Mouse (Mus musculus) liver, embryonic 15.5 days (tissue): Measurements from ENCODE around the gene Pla2g2d. TPM values are rescaled to one million over a fixed set of nuclear protein-coding genes. Genes with fewer than 3 reads are reported as not detected.

Experiments used
- ATAC-seq: fragments of 200-750 bp; cut with Nextera tagmentation; 2 replicates; pipeline ENCODE4 v1.8.0; 2017; ENCODE audit warnings: moderate number of reproducible peaks, mild to moderate bottlenecking, moderate library complexity; ENCODE audit not compliant: insufficient read depth
- H3K27ac ChIP-seq: fragments of 300-500 bp; sonication (generic); replicated peaks from 2 replicates; pipeline ENCODE4 v1.5.1; 2015; ENCODE audit warnings: mild to moderate bottlenecking, inconsistent platforms
- H3K27me3 ChIP-seq: fragments of 300-500 bp; sonication (generic); 2 replicates; pipeline ENCODE4 v1.6.1; 2015; ENCODE audit warnings: mild to moderate bottlenecking, inconsistent platforms
- H3K36me3 ChIP-seq: fragments of 300-500 bp; sonication (generic); replicated peaks from 2 replicates; pipeline ENCODE4 v1.6.1; 2015; ENCODE audit warnings: moderate library complexity, mild to moderate bottlenecking, inconsistent platforms
- H3K4me1 ChIP-seq: fragments of 300-500 bp; sonication (generic); replicated peaks from 2 replicates; pipeline ENCODE4 v1.6.1; 2015; ENCODE audit warnings: inconsistent platforms
- H3K4me2 ChIP-seq: fragments of 300-500 bp; sonication (generic); 2 replicates; pipeline ENCODE4 v1.6.1; 2015; ENCODE audit warnings: moderate library complexity, mild to moderate bottlenecking, inconsistent platforms
- H3K4me3 ChIP-seq: fragments of 300-500 bp; sonication (generic); replicated peaks from 2 replicates; pipeline ENCODE4 v1.5.1; 2015; ENCODE audit warnings: mild to moderate bottlenecking, inconsistent platforms
- H3K9ac ChIP-seq: fragments of 300-500 bp; sonication (generic); 2 replicates; pipeline ENCODE4 v1.6.1; 2015; ENCODE audit warnings: moderate library complexity, mild to moderate bottlenecking, inconsistent platforms
- H3K9me3 ChIP-seq: fragments of 300-500 bp; sonication (generic); replicated peaks from 2 replicates; pipeline ENCODE4 v1.6.1; 2016; ENCODE audit warnings: inconsistent platforms
- WGBS: fragments of 180-500 bp; shearing (Covaris S2); methylation state at CpG from one replicate; pipeline ENCODE4 v1.1.7; 2015; ENCODE audit warnings: mixed read lengths; ENCODE audit not compliant: insufficient replicate concordance; 5-methylcytosine and 5-hydroxymethylcytosine counted together
- polyA plus RNA-seq: library from polyadenylated mRNA; unstranded; fragments of >200 nt; fragmentation: Nextera tagmentation; extraction: Ambion mirVana; gene quantifications from 2 replicates; pipeline ENCODE4 v1.2.1, GENCODE M21; 2015

Pla2g2d gene
- polyA plus RNA-seq, 1 experiment from 2014 or later, result not detected

DNA sequence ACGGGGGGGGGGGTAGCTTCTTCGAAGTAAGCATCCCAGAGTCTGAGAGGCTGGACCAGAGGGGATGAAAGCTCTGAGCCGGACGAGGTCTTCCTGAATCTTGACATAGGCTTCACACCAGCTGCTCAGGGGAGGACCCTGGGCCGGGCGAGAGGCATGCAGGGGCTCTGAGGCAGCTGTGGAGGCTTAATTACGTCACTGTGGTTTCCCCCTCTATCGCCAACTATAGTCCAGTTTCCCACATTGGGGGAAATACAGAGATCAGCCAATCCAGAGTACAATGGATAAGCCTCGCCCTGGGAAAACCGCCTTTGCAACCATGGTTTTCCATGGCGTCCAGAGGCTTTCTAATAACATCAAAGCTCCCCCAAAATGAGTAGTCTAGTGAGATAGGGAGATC lies 51.6 kb downstream of the Pla2g2d start:
- Histone ChIP-seq H3K4me1 (no peaks in the 10 kb centered on the region), H3K4me2 (no peak overlapping the region), H3K9me3 (no peaks in the 10 kb centered on the region), H3K27ac (no peak overlapping the region), H3K36me3 (no peaks in the 10 kb centered on the region), H3K9ac (no peak overlapping the region), H3K27me3 (0 out of 2 replicates have a peak, but pooled peaks cover 14% of the 10 kb centered on the region), H3K4me3 (no peak overlapping the region)
- 17% methylated on average over 11 of the region's 11 CpGs for WGBS
- ATAC-seq, result no peak

Other genes with a start within 250 kb of the Pla2g2d start
- not detected in 2 replicates for gene Vwa5b1, start 139.9 kb upstream of the Pla2g2d start, polyA plus RNA-seq
- gene Pla2g2c, start 50.9 kb upstream of the Pla2g2d start, polyA plus RNA-seq, result not detected in 2 replicates
- 0.06 and 0.08 TPM in 2 replicates for gene Ubxn10, start 38.6 kb upstream of the Pla2g2d start, polyA plus RNA-seq
- gene Pla2g2f, start 18.1 kb upstream of the Pla2g2d start, polyA plus RNA-seq, result 0.06 TPM in 1 of 2 replicates, not detected in the other
- gene Pla2g5, start 87.7 kb downstream of the Pla2g2d start, polyA plus RNA-seq, result 0.18 TPM in 1 of 2 replicates, not detected in the other
- gene Gm13030, start 98.2 kb downstream of the Pla2g2d start, polyA plus RNA-seq, result not detected in 2 replicates
- gene Pla2g2e, start 102.2 kb downstream of the Pla2g2d start, polyA plus RNA-seq, result not detected in 2 replicates
- gene Otud3, start 138.2 kb downstream of the Pla2g2d start, polyA plus RNA-seq, result 1.4 and 1.6 TPM in 2 replicates
- 0.33 and 0.82 TPM in 2 replicates for gene Rnf186, start 191.4 kb downstream of the Pla2g2d start, polyA plus RNA-seq
- 2.9 and 3.8 TPM in 2 replicates for gene Tmco4, start 197.2 kb downstream of the Pla2g2d start, polyA plus RNA-seq